Mouse (Mus musculus) activated CD4-positive, CD25-positive, alpha-beta regulatory T cell, adult 4 months (primary cell): ENCODE results near the gene Tnfsf11. TPM values are rescaled to one million over a fixed set of nuclear protein-coding genes. Genes with fewer than 3 reads are reported as not detected.

Experiments
- ATAC-seq: one replicate; pipeline ENCODE4 v1.8.0; 2017
- polyA plus RNA-seq, 2 experiments: library from polyadenylated mRNA; unstranded; fragments of 100-300 nt; shearing (Covaris generic); gene quantifications; one replicate each; pipeline ENCODE4 v1.2.1; 2017

Tnfsf11 gene
- 10 to 100 TPM; 10.7 to 12.4 TPM for polyA plus RNA-seq

- ATAC-seq: peak; percentile 42
Measured at GRCm38 (mm10) chr14:78307286-78308237, at the start of gene Tnfsf11. Gene Tnfsf11 (minus strand): TSS chr14:78308043.

- peak; percentile 68 for ATAC-seq
Measured at GRCm38 (mm10) chr14:78356764-78357163, 48.9 kb upstream of the Tnfsf11 start.

GRCm38 (mm10) chr14:78355381-78355780 lies 47.5 kb upstream of the Tnfsf11 start:
- no peak for ATAC-seq

- ATAC-seq: peak; percentile 17
Measured at GRCm38 (mm10) chr14:78352865-78353264, 45.0 kb upstream of the Tnfsf11 start.

- ATAC-seq: peak; percentile 57
Measured at GRCm38 (mm10) chr14:78351544-78351943, 43.7 kb upstream of the Tnfsf11 start.

GRCm38 (mm10) chr14:78347715-78348114 lies 39.9 kb upstream of the Tnfsf11 start:
- ATAC-seq: no peak

GRCm38 (mm10) chr14:78343007-78343406 lies 35.2 kb upstream of the Tnfsf11 start:
- no peak for ATAC-seq

GRCm38 (mm10) chr14:78342146-78342545 lies 34.3 kb upstream of the Tnfsf11 start:
- no peak for ATAC-seq

GRCm38 (mm10) chr14:78333341-78333740 lies 25.5 kb upstream of the Tnfsf11 start:
- ATAC-seq: no peak

- no peak for ATAC-seq
Measured at GRCm38 (mm10) chr14:78331368-78331767, 23.5 kb upstream of the Tnfsf11 start.

- no peak for ATAC-seq
Measured at GRCm38 (mm10) chr14:78330576-78331300, 22.9 kb upstream of the Tnfsf11 start.

- ATAC-seq: peak; percentile 43
Measured at GRCm38 (mm10) chr14:78329765-78330451, 22.1 kb upstream of the Tnfsf11 start.

- no peak for ATAC-seq
Measured at GRCm38 (mm10) chr14:78323356-78323755, 15.5 kb upstream of the Tnfsf11 start.

GRCm38 (mm10) chr14:78322916-78323315 lies 15.1 kb upstream of the Tnfsf11 start:
- ATAC-seq: no peak

- peak; percentile 40 for ATAC-seq
Measured at GRCm38 (mm10) chr14:78320248-78320647, 12.4 kb upstream of the Tnfsf11 start.

- peak; percentile 61 for ATAC-seq
Measured at GRCm38 (mm10) chr14:78319580-78319979, 11.7 kb upstream of the Tnfsf11 start.

- no peak for ATAC-seq
Measured at GRCm38 (mm10) chr14:78319000-78319399, 11.2 kb upstream of the Tnfsf11 start.

GRCm38 (mm10) chr14:78317623-78318022 lies 9.8 kb upstream of the Tnfsf11 start:
- ATAC-seq: no peak

- ATAC-seq: no peak
Measured at GRCm38 (mm10) chr14:78300914-78301313, 6.9 kb downstream of the Tnfsf11 start.

GRCm38 (mm10) chr14:78292687-78293086 lies 15.2 kb downstream of the Tnfsf11 start:
- ATAC-seq: peak; percentile 81

GRCm38 (mm10) chr14:78289912-78290523 lies 17.8 kb downstream of the Tnfsf11 start:
- no peak for ATAC-seq

- ATAC-seq: no peak
Measured at GRCm38 (mm10) chr14:78288903-78289302, 18.9 kb downstream of the Tnfsf11 start.
